Mouse (Mus musculus): ENCODE data around the gene Spa17. TPM values are rescaled to one million over a fixed set of nuclear protein-coding genes. Genes with fewer than 3 reads are reported as not detected.

The Spa17 gene
- polyA plus RNA-seq, 1 experiment, result 0.47 TPM

GRCm38 (mm10) chr9:37613911-37614280 is 374 bp upstream of the Spa17 start:
- no peaks in the 10 kb centered on the region for H3K27me3 ChIP-seq (ENCODE audit: control insufficient read depth, insufficient read depth, low read length)
- peak overlapping the region; percentile 74 for H3K4me3 ChIP-seq (ENCODE audit: control insufficient read depth, insufficient read depth, low read length)
- DNase-seq, result no peak
- peaks cover 12% of the 10 kb centered on the region for H3K4me1 ChIP-seq (replicated peaks; ENCODE audit: control insufficient read depth, insufficient read depth, low read length)
- peak overlapping the region; percentile 61; the same call in 1 of the 2 replicates for H3K27ac ChIP-seq (ENCODE audit: control insufficient read depth, insufficient read depth, low read length)
- TF ChIP-seq POLR2A (IDR thresholded peaks at IDR 0.05; ENCODE audit: control insufficient read depth, extremely low read depth, insufficient read depth, low read length, poor library complexity) (no peak), CTCF (IDR thresholded peaks at IDR 0.05; ENCODE audit: borderline replicate concordance, control insufficient read depth, extremely low read depth, insufficient read depth, low read length, poor library complexity) (no peak)
- no peaks in the 10 kb centered on the region for H3K36me3 ChIP-seq (ENCODE audit: control insufficient read depth, insufficient read depth, low read length)
- WGBS, result 23% methylated on average over 6 of the region's 6 CpGs

GRCm38 (mm10) chr9:37609558-37609957 is 4.0 kb downstream of the Spa17 start:
- no peaks in the 10 kb centered on the region for H3K27me3 ChIP-seq (ENCODE audit: control insufficient read depth, insufficient read depth, low read length)
- H3K27ac ChIP-seq (ENCODE audit: control insufficient read depth, insufficient read depth, low read length), result no peak overlapping the region
- DNase-seq, result no peak
- no peaks in the 10 kb centered on the region for H3K36me3 ChIP-seq (ENCODE audit: control insufficient read depth, insufficient read depth, low read length)
- H3K4me1 ChIP-seq (replicated peaks; ENCODE audit: control insufficient read depth, insufficient read depth, low read length), result peaks cover 12% of the 10 kb centered on the region
- 93% methylated on average over 4 of the region's 4 CpGs for WGBS
- no peak overlapping the region for H3K4me3 ChIP-seq (ENCODE audit: control insufficient read depth, insufficient read depth, low read length)
- TF ChIP-seq POLR2A (IDR thresholded peaks at IDR 0.05; ENCODE audit: control insufficient read depth, extremely low read depth, insufficient read depth, low read length, poor library complexity) (no peak), CTCF (IDR thresholded peaks at IDR 0.05; ENCODE audit: borderline replicate concordance, control insufficient read depth, extremely low read depth, insufficient read depth, low read length, poor library complexity) (no peak)

GRCm38 (mm10) chr9:37605089-37605488 is 8.4 kb downstream of the Spa17 start:
- Histone ChIP-seq H3K27me3 (ENCODE audit: control insufficient read depth, insufficient read depth, low read length) (no peaks in the 10 kb centered on the region), H3K4me1 (replicated peaks; ENCODE audit: control insufficient read depth, insufficient read depth, low read length) (no peaks in the 10 kb centered on the region), H3K27ac (ENCODE audit: control insufficient read depth, insufficient read depth, low read length) (no peak overlapping the region), H3K36me3 (ENCODE audit: control insufficient read depth, insufficient read depth, low read length) (no peaks in the 10 kb centered on the region), H3K4me3 (ENCODE audit: control insufficient read depth, insufficient read depth, low read length) (no peak overlapping the region)
- DNase-seq, result no peak
- TF ChIP-seq POLR2A (IDR thresholded peaks at IDR 0.05; ENCODE audit: control insufficient read depth, extremely low read depth, insufficient read depth, low read length, poor library complexity), result no peak
- TF ChIP-seq CTCF (IDR thresholded peaks at IDR 0.05; ENCODE audit: borderline replicate concordance, control insufficient read depth, extremely low read depth, insufficient read depth, low read length, poor library complexity), result no peak
- WGBS, result 100% methylated on average over 3 of the region's 3 CpGs

GRCm38 (mm10) chr9:37600538-37601205 is 12.8 kb downstream of the Spa17 start:
- no peak for TF ChIP-seq CTCF (IDR thresholded peaks at IDR 0.05; ENCODE audit: borderline replicate concordance, control insufficient read depth, extremely low read depth, insufficient read depth, low read length, poor library complexity)
- TF ChIP-seq POLR2A (IDR thresholded peaks at IDR 0.05; ENCODE audit: control insufficient read depth, extremely low read depth, insufficient read depth, low read length, poor library complexity), result no peak
- Histone ChIP-seq H3K36me3 (ENCODE audit: control insufficient read depth, insufficient read depth, low read length) (no peaks in the 10 kb centered on the region), H3K4me1 (replicated peaks; ENCODE audit: control insufficient read depth, insufficient read depth, low read length) (no peaks in the 10 kb centered on the region), H3K27ac (ENCODE audit: control insufficient read depth, insufficient read depth, low read length) (no peak overlapping the region), H3K27me3 (ENCODE audit: control insufficient read depth, insufficient read depth, low read length) (no peaks in the 10 kb centered on the region), H3K4me3 (ENCODE audit: control insufficient read depth, insufficient read depth, low read length) (no peak overlapping the region)
- 93% methylated on average over 2 of the region's 2 CpGs for WGBS
- DNase-seq, result no peak

GRCm38 (mm10) chr9:37598637-37599036 is 14.9 kb downstream of the Spa17 start:
- Histone ChIP-seq H3K36me3 (ENCODE audit: control insufficient read depth, insufficient read depth, low read length) (no peaks in the 10 kb centered on the region), H3K27ac (ENCODE audit: control insufficient read depth, insufficient read depth, low read length) (no peak overlapping the region), H3K27me3 (ENCODE audit: control insufficient read depth, insufficient read depth, low read length) (no peaks in the 10 kb centered on the region), H3K4me1 (replicated peaks; ENCODE audit: control insufficient read depth, insufficient read depth, low read length) (no peaks in the 10 kb centered on the region), H3K4me3 (ENCODE audit: control insufficient read depth, insufficient read depth, low read length) (no peak overlapping the region)
- DNase-seq, result no peak
- TF ChIP-seq CTCF (IDR thresholded peaks at IDR 0.05; ENCODE audit: borderline replicate concordance, control insufficient read depth, extremely low read depth, insufficient read depth, low read length, poor library complexity) (no peak), POLR2A (IDR thresholded peaks at IDR 0.05; ENCODE audit: control insufficient read depth, extremely low read depth, insufficient read depth, low read length, poor library complexity) (no peak)
- WGBS, result 75% methylated on average over 2 of the region's 2 CpGs

- WGBS, result 70% methylated on average over 1 of the region's 1 CpGs
- no peak overlapping the region for H3K27ac ChIP-seq (ENCODE audit: control insufficient read depth, insufficient read depth, low read length)
- H3K4me3 ChIP-seq (ENCODE audit: control insufficient read depth, insufficient read depth, low read length), result no peak overlapping the region
- no peaks in the 10 kb centered on the region for H3K27me3 ChIP-seq (ENCODE audit: control insufficient read depth, insufficient read depth, low read length)
- H3K4me1 ChIP-seq (replicated peaks; ENCODE audit: control insufficient read depth, insufficient read depth, low read length), result peaks cover 2% of the 10 kb centered on the region; the same call in 1 of the 2 replicates
- TF ChIP-seq CTCF (IDR thresholded peaks at IDR 0.05; ENCODE audit: borderline replicate concordance, control insufficient read depth, extremely low read depth, insufficient read depth, low read length, poor library complexity), result no peak
- no peak for TF ChIP-seq POLR2A (IDR thresholded peaks at IDR 0.05; ENCODE audit: control insufficient read depth, extremely low read depth, insufficient read depth, low read length, poor library complexity)
- DNase-seq, result no peak
- H3K36me3 ChIP-seq (ENCODE audit: control insufficient read depth, insufficient read depth, low read length), result no peaks in the 10 kb centered on the region
These were observed 18.0 kb downstream of the Spa17 start for GRCm38 (mm10) chr9:37595570-37595969.
